Mouse (Mus musculus) MEL (cell line): ENCODE measurements around the gene Arhgef9.

Source experiments
- CTCF ChIP-seq, 3 experiments: IDR thresholded peaks in 2 of 3; conservative IDR thresholded peaks in 1 of 3; 2 replicates each; pipeline ENCODE4 v1.5.1; 2011 to 2012; ENCODE audit warnings: low read length in 3 of 3, low read depth in 2 of 3, mild to moderate bottlenecking in 2 of 3, improper control_type of control experiment in 1 of 3, inconsistent platforms in 1 of 3, mixed read lengths in 1 of 3, moderate library complexity in 1 of 3; ENCODE audit not compliant: control insufficient read depth in 1 of 3, insufficient read depth in 1 of 3, poor library complexity in 1 of 3, severe bottlenecking in 1 of 3
- EP300 ChIP-seq, 2 experiments: IDR thresholded peaks; 2 replicates each; pipeline ENCODE4 v1.6.1; 2011; ENCODE audit warnings: improper control_type of control experiment in 2 of 2, low read length in 2 of 2, low read depth in 1 of 2, mild to moderate bottlenecking in 1 of 2
- MAX ChIP-seq: IDR thresholded peaks from 2 replicates; pipeline ENCODE4 v1.6.1; 2011; ENCODE audit warnings: low read length, improper control_type of control experiment
- MAZ ChIP-seq: IDR thresholded peaks from 2 replicates; pipeline ENCODE4 v1.6.1; 2012; ENCODE audit warnings: low read depth, mild to moderate bottlenecking, inconsistent platforms, low read length, improper control_type of control experiment
- POLR2A ChIP-seq, 2 experiments: IDR thresholded peaks; 2 replicates each; pipeline ENCODE4 v1.6.1; 2011 to 2012; ENCODE audit warnings: low read length in 2 of 2, mild to moderate bottlenecking in 2 of 2, control low read depth in 1 of 2, improper control_type of control experiment in 1 of 2, low read depth in 1 of 2, moderate library complexity in 1 of 2; ENCODE audit not compliant: control insufficient read depth in 1 of 2, insufficient read depth in 1 of 2, poor library complexity in 1 of 2
- POLR2AphosphoS2 ChIP-seq: IDR thresholded peaks from 2 replicates; pipeline ENCODE4 v1.6.1; 2011; ENCODE audit warnings: low read length, improper control_type of control experiment
- RAD21 ChIP-seq: IDR thresholded peaks from 2 replicates; pipeline ENCODE4 v1.6.1; 2011; ENCODE audit warnings: mild to moderate bottlenecking, low read depth, low read length, improper control_type of control experiment
- TBP ChIP-seq: IDR thresholded peaks from 2 replicates; pipeline ENCODE4 v1.8.0; 2011; ENCODE audit warnings: low read depth, low read length, improper control_type of control experiment
- UBTF ChIP-seq: IDR thresholded peaks from 2 replicates; pipeline ENCODE4 v1.6.1; 2012; ENCODE audit warnings: low read depth, mild to moderate bottlenecking, inconsistent platforms, low read length, improper control_type of control experiment, moderate library complexity, borderline replicate concordance; ENCODE audit not compliant: insufficient read depth
- ZC3H11A ChIP-seq: IDR thresholded peaks from 2 replicates; pipeline ENCODE4 v1.6.1; 2012; ENCODE audit warnings: low read depth, mild to moderate bottlenecking, inconsistent platforms, low read length, improper control_type of control experiment
- ZMIZ1 ChIP-seq: IDR thresholded peaks from 2 replicates; pipeline ENCODE4 v1.6.1; 2012; ENCODE audit warnings: low read depth, mild to moderate bottlenecking, inconsistent platforms, low read length, improper control_type of control experiment, moderate library complexity

- TF ChIP-seq POLR2AphosphoS2 (no peak), MAZ (peak; percentile 48; the same call in 1 of the 2 replicates), EP300 (IDR thresholded peaks at IDR 0.05; ENCODE audit: low read depth in 1 of 2, low read length in 2 of 2) (no peak), MAX (no peak), CTCF (IDR thresholded peaks at IDR 0.05 in 2 of 3, conservative IDR thresholded peaks at IDR 0.05 in 1 of 3; ENCODE audit: control insufficient read depth in 1 of 3, insufficient read depth in 1 of 3, low read depth in 2 of 3, low read length in 3 of 3, poor library complexity in 1 of 3, severe bottlenecking in 1 of 3) (no peak), POLR2A (IDR thresholded peaks at IDR 0.05; ENCODE audit: control insufficient read depth in 1 of 2, insufficient read depth in 1 of 2, low read depth in 1 of 2, low read length in 2 of 2, poor library complexity in 1 of 2) (no peak; a peak in 1 of 4 replicates), UBTF (no peak), ZC3H11A (no peak), ZMIZ1 (no peak), RAD21 (no peak), TBP (no peak)
Measured at GRCm38 (mm10) chrX:95166317-95166716, 30.3 kb downstream of the Arhgef9 start.
